Mouse (Mus musculus) lung, adult 2 months (tissue): ENCODE results near the gene Kat6b.

Experiments
- CTCF ChIP-seq: fragments of 200-500 bp; IDR thresholded peaks from 2 replicates; pipeline ENCODE4 v1.5.1; 2011; ENCODE audit warnings: mild to moderate bottlenecking, low read length, control low read depth; ENCODE audit not compliant: insufficient read depth
- POLR2A ChIP-seq: fragments of 200-500 bp; IDR thresholded peaks from 2 replicates; pipeline ENCODE4 v1.6.1; 2011; ENCODE audit warnings: low read depth, mild to moderate bottlenecking, control low read depth, low read length, borderline replicate concordance; ENCODE audit errors: extremely low read depth

- TF ChIP-seq CTCF, result no peak
- TF ChIP-seq POLR2A, result no peak
Measured at GRCm38 (mm10) chr14:21490141-21490540, 8.9 kb downstream of the Kat6b start.
